Mouse (Mus musculus) cerebellum, adult (tissue): ENCODE data around the gene Mllt11.
"Not testable (repeated sequence)": the region's sequence is repeated elsewhere in the genome, so short reads cannot be mapped to it uniquely, and the experiment has no call there.

Source experiments
- ATAC-seq: cut with Nextera tagmentation; 2 replicates; pipeline ENCODE4 v1.9.2; 2017; ENCODE audit warnings: mild to moderate bottlenecking, moderate library complexity, mixed read lengths; ENCODE audit not compliant: insufficient number of reproducible peaks, low FRiP score, low TSS enrichment

Gene Mllt11

GRCm38 (mm10) chr3:95218466-95219137, 13.4 kb downstream of the Mllt11 start:
- ATAC-seq: no peak

DNA sequence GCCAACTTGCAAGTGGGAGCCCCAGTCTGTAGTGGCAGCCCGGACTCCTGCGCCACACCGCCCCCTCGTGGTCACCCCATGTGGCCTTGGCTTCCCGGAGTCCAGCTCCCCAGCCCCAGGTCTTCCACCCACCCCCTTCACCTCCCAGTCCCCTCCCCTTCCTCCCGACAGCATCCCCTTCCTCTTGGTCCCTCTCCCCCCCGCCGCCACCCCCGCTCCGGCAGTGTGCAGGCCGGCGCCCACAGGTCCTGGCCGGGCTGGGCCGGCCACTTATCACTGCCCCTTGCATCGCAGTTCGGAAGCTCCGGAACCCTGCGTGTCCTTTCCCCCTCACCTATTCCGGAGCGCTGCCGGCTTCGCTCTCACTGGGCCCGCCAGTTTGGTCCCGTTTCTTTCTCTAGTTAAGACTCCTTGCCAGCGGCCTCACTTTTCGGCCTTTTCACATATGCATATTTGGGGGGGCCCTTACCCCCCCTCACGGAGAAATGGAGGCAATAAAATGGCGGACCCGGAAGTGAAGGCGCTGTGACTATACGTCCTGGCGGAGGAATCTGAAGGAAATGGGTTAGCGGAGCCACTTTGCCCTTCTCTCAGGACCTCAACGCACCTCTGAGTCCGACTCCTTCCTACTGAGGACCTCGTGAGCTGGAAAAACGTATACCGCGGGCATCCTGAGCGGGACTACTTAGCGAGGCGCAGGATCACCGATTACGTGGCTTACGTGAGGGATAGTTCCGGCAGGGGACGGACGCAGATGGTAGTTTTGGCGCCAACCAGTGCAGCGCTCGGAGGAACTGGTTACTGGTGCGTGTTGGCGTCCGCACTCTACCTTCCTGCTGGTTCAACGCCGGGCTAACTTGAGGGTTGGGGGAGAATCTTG, 14.5 kb downstream of the Mllt11 start, which contains the start of gene Gabpb2:
Gene Gabpb2, minus strand, starts transcription at position 662 of the 880 bp plus-strand sequence.
- peak; percentile 86 for ATAC-seq

- no peak for ATAC-seq
Measured at GRCm38 (mm10) chr3:95216655-95217254, 15.2 kb downstream of the Mllt11 start.

- no peak for ATAC-seq
Measured at GRCm38 (mm10) chr3:95213609-95213975, 18.4 kb downstream of the Mllt11 start.

GRCm38 (mm10) chr3:95212889-95213608, 18.9 kb downstream of the Mllt11 start:
- ATAC-seq: not testable (repeated sequence)

- no peak for ATAC-seq
Measured at GRCm38 (mm10) chr3:95210585-95210984, 21.4 kb downstream of the Mllt11 start.

GRCm38 (mm10) chr3:95208286-95208685, 23.7 kb downstream of the Mllt11 start:
- ATAC-seq: no peak

- no peak for ATAC-seq
Measured at GRCm38 (mm10) chr3:95203880-95204279, 28.1 kb downstream of the Mllt11 start.

DNA sequence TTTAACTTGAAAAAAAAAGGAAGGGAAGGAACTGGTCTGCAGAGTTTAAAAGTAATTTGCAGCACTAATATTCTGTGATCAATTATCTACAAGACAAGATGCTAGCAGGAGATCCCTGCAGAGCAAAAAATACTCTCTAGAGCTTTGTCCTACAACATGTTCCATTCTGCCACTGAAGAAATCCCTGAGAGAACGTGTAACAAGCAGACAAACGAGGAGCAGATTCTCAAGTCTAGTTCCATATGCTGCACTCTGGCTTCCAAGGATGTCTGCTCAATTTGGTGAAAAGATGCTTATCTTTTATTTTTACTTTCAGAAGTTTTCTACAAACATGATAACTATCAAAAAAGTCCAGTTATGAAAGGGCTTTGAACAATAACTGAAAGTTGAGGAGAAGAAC, 31.4 kb downstream of the Mllt11 start:
- no peak for ATAC-seq

- ATAC-seq: no peak
Measured at GRCm38 (mm10) chr3:95200132-95200531, 31.8 kb downstream of the Mllt11 start.

DNA sequence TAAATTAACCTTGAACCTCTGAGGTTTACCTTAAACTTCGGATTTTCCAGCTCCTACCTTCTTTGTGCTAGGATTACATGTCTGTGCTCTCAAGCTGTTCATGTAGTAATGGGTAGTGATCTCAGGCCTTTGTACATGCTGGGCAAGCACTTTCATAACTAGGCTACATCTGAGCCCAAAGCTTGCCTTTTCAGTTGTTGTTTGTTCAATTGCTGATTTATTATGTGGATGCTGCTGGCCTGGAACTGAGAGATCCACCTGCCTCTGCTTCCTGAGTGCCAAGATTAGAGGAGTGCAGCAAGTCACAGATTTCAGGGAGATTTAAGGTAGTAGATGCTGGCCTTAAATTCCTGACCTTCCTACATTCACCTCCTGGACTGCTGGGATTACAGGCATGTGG, 32.9 kb downstream of the Mllt11 start:
- no peak for ATAC-seq

GRCm38 (mm10) chr3:95195772-95196171, 36.2 kb downstream of the Mllt11 start:
- ATAC-seq: no peak

GRCm38 (mm10) chr3:95194721-95195135, 37.2 kb downstream of the Mllt11 start:
- ATAC-seq: peak; percentile 36; the same call in 1 of the 2 replicates

DNA sequence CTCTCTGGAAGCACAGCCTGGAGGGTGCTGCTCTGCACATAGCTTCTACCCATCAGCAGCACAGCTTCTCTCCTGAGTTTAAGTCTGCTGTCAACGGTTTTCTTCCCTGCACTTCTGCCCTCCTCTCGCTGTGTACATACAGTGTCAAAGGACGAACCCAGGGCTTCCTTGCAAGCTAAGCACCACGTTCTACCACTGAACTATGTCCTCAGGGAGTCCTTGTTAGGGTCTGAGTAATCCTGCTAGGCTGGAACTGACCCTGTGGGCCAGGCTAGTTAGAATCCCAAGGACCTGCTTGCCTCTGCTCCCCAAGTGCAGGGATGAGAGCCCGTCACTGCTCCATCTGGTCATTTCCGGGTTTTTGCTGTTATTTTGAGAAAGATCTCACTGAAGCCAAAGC, 45.1 kb downstream of the Mllt11 start:
- ATAC-seq: no peak

DNA sequence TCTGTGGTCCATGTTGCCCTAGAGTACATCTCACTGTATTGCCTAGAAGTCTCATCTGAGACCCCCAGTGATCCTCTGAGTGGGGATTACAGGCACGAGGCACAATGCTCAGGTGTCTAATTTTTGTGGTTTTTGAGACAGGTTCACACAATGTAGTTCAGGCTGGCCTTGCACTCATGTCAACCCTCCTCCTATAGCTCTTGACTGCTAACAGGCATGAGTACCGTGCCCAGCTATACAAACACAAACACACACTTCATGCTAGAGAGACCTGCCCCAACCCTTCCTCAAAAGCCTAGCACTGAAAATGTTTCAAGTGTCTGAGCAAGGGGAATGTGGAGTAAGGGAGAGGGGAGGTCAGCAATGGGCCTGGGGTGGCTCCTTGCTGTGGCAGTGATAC, 45.9 kb downstream of the Mllt11 start:
- no peak for ATAC-seq

GRCm38 (mm10) chr3:95184796-95185577, 47.0 kb downstream of the Mllt11 start:
- ATAC-seq: no peak

DNA sequence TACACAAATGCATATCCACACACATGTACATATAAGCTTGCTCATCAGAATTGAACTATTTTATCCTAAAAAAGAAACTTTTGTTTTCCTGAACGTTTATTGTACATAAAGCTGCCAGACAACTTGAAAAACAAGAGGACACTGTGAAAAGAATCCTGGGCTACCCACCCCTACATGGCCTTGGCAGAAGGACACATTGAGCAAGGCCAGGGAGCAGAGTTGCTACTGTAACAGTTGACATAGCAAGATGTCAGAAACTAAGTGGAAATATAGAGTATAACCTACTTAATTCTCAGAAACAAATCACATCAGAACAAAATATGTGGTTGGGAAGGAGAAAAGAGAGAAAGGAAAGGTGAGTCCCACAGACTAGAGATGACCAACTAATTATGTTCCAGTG, 50.1 kb downstream of the Mllt11 start:
- ATAC-seq: no peak

- ATAC-seq: no peak
Measured at GRCm38 (mm10) chr3:95179890-95180289, 52.1 kb downstream of the Mllt11 start.

GRCm38 (mm10) chr3:95178948-95179347, 53.0 kb downstream of the Mllt11 start:
- no peak for ATAC-seq

- no peak for ATAC-seq
Measured at GRCm38 (mm10) chr3:95177583-95177982, 54.4 kb downstream of the Mllt11 start.
